Mouse (Mus musculus): ENCODE results near the gene Ubxn11. TPM values are rescaled to one million over a fixed set of nuclear protein-coding genes. Genes with fewer than 3 reads are reported as not detected.
A peak's percentile ranks its signal among the peaks of the same experiment; 100 is the strongest.

Ubxn11 gene
- total and polyA plus RNA-seq, 3 experiments: 6.0 to 38.8 (median 18.8) TPM

DNA sequence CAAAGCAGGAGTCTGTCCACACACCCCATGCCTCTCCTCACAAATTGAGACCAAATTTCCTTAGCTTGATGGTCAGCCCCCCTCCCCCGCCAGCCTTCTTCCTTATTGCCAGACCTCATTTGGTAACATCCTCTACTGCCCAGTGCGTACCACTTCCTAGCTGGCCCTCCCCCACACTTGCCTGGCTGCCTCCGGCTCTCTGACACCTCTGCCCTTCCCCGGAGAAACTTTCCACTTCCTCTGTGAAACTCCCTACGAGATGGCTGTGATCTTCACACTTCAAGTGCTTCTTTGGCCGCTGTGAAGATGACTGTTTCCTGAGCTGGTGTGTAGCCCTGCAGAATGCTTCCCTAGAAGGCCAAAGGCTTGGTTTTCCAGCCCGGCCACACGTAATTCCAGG is 3.7 kb upstream of the Ubxn11 start:
- no peaks in the 10 kb centered on the region for H3K9me3 ChIP-seq (replicated peaks; ENCODE audit: low read length)
- peak overlapping the region; percentile 81 for H3K4me2 ChIP-seq (ENCODE audit: insufficient read depth, low read depth, poor library complexity, severe bottlenecking)
- peak; percentile 94 for DNase-seq (ENCODE audit: extremely low read depth)
- H3K4me1 ChIP-seq (ENCODE audit: control insufficient read depth in 1 of 2, insufficient read depth in 2 of 2): peaks cover 11 to 38% of the 10 kb centered on the region in 2 experiments
- H3K79me2 ChIP-seq (replicated peaks; ENCODE audit: control insufficient read depth, extremely low read depth, insufficient read depth, poor library complexity, severe bottlenecking): peaks cover 16% of the 10 kb centered on the region
- H3K27ac ChIP-seq (ENCODE audit: insufficient read depth, low read depth): peak overlapping the region; percentile 100
- dilution Hi-C loops (cut with MboI; ENCODE audit: extremely low pct_ligation_motif_present, extremely low pct_unique_long_range_greater_than_20kb, low sequenced_read_pairs) (no loop called here), in situ Hi-C loops (cut with MboI; ENCODE audit: low pct_ligation_motif_present, low pct_unique_long_range_greater_than_20kb, low sequenced_read_pairs) (loop anchor here (25.0 kb wide), 1 partner anchor 511 kb away; the partner anchor contains the start of gene Gpn2)
- H3K36me3 ChIP-seq (replicated peaks in 1 of 2; ENCODE audit: control insufficient read depth in 1 of 2, insufficient read depth in 1 of 2, low read length in 1 of 2): peaks cover 6 to 7% of the 10 kb centered on the region in 2 experiments
- H3K9ac ChIP-seq (ENCODE audit: insufficient read depth, low read depth): peak overlapping the region; percentile 97
- H3K4me3 ChIP-seq (replicated peaks in 1 of 3; ENCODE audit: low read depth in 2 of 3, low read length in 2 of 3, poor library complexity in 1 of 3): peak overlapping the region; percentile 33 to 64 (median 57)
- TF ChIP-seq NRF1 (IDR thresholded peaks at IDR 0.05; ENCODE audit: low read depth, low read length): peak; percentile 57; the same call in 1 of the 2 replicates
- TF ChIP-seq CHD2 (IDR thresholded peaks at IDR 0.05; ENCODE audit: low read length): peak; percentile 98
- TF ChIP-seq ZKSCAN1 (IDR thresholded peaks at IDR 0.05; ENCODE audit: borderline replicate concordance, low read depth, low read length): no peak
- peak; percentile 95 for TF ChIP-seq RCOR1 (conservative IDR thresholded peaks at IDR 0.05; ENCODE audit: low read depth, low read length)
- TF ChIP-seq IRF4 (IDR thresholded peaks at IDR 0.05; ENCODE audit: low read depth, low read length): peak; percentile 94
- no peak for TF ChIP-seq GABPA (IDR thresholded peaks at IDR 0.05; ENCODE audit: insufficient replicate concordance, low read depth, low read length)
- peak; percentile 62; the same call in 1 of the 2 replicates for TF ChIP-seq KAT2A (IDR thresholded peaks at IDR 0.05; ENCODE audit: insufficient replicate concordance, low read length)
- TF ChIP-seq RAD21 (IDR thresholded peaks at IDR 0.05; ENCODE audit: low read depth, low read length): no peak; the same call in 1 of the 2 replicates
- TF ChIP-seq SIN3A (IDR thresholded peaks at IDR 0.05; ENCODE audit: low read length): peak; percentile 90
- TF ChIP-seq JUND (conservative IDR thresholded peaks at IDR 0.05; ENCODE audit: low read depth, low read length): peak; percentile 31; the same call in 1 of the 2 replicates
- peak; percentile 68 for TF ChIP-seq NELFE (IDR thresholded peaks at IDR 0.05; ENCODE audit: low read depth, low read length)
- 0 out of 2 replicates have a peak, but pooled peaks have one; percentile 66 for TF ChIP-seq MYC (IDR thresholded peaks at IDR 0.05; ENCODE audit: low read depth, low read length)
- TF ChIP-seq SMC3 (IDR thresholded peaks at IDR 0.05; ENCODE audit: low read depth, low read length): peak; percentile 31
- TF ChIP-seq POLR2AphosphoS2 (IDR thresholded peaks at IDR 0.05; ENCODE audit: low read depth, low read length): peak; percentile 69; the same call in 1 of the 2 replicates
- TF ChIP-seq ZNF384 (IDR thresholded peaks at IDR 0.05; ENCODE audit: low read depth, low read length): no peak
- 0 out of 2 replicates have a peak, but pooled peaks have one; percentile 33 for TF ChIP-seq JUN (IDR thresholded peaks at IDR 0.05; ENCODE audit: insufficient read depth, low read depth, low read length)
- TF ChIP-seq MEF2A (IDR thresholded peaks at IDR 0.05; ENCODE audit: borderline replicate concordance, low read depth, low read length): peak; percentile 90
- TF ChIP-seq USF1 (IDR thresholded peaks at IDR 0.05; ENCODE audit: low read depth, low read length): no peak
- no peak for TF ChIP-seq PAX5 (IDR thresholded peaks at IDR 0.05; ENCODE audit: low read length)
- TF ChIP-seq CTCF (conservative IDR thresholded peaks at IDR 0.05 in 1 of 2, IDR thresholded peaks at IDR 0.05 in 1 of 2; ENCODE audit: low read depth in 2 of 2, low read length in 2 of 2): no peak
- peak; percentile 98 for TF ChIP-seq TCF12 (IDR thresholded peaks at IDR 0.05; ENCODE audit: low read depth, low read length)
- TF ChIP-seq HCFC1 (IDR thresholded peaks at IDR 0.05; ENCODE audit: low read depth, low read length): peak; percentile 69
- TF ChIP-seq BHLHE40 (IDR thresholded peaks at IDR 0.05; ENCODE audit: low read depth, low read length): peak; percentile 79
- peak; percentile 69 for TF ChIP-seq MAX (IDR thresholded peaks at IDR 0.05; ENCODE audit: low read length)
- TF ChIP-seq POLR2A (IDR thresholded peaks at IDR 0.05; ENCODE audit: low read depth, low read length): peak; percentile 69
- peak; percentile 27 for TF ChIP-seq ZMIZ1 (IDR thresholded peaks at IDR 0.05; ENCODE audit: low read depth, low read length)
- TF ChIP-seq ETS1 (conservative IDR thresholded peaks at IDR 0.05; ENCODE audit: low read depth, low read length): peak; percentile 86
- peak; percentile 91 for TF ChIP-seq EP300 (IDR thresholded peaks at IDR 0.05; ENCODE audit: low read length)
- no peak for TF ChIP-seq USF2 (conservative IDR thresholded peaks at IDR 0.05; ENCODE audit: low read depth, low read length)
- TF ChIP-seq ZC3H11A (IDR thresholded peaks at IDR 0.05; ENCODE audit: low read depth, low read length): no peak
- TF ChIP-seq E2F4 (IDR thresholded peaks at IDR 0.05; ENCODE audit: insufficient replicate concordance, low read depth, low read length): no peak
- TF ChIP-seq ELF1 (IDR thresholded peaks at IDR 0.05; ENCODE audit: low read depth, low read length): peak; percentile 92
- no peak; the same call in 1 of the 2 replicates for TF ChIP-seq CHD1 (IDR thresholded peaks at IDR 0.05; ENCODE audit: low read depth, low read length)
- TF ChIP-seq TBP (conservative IDR thresholded peaks at IDR 0.05; ENCODE audit: low read depth, low read length): peak; percentile 73; the same call in 1 of the 2 replicates
- no peak; the same call in 1 of the 2 replicates for TF ChIP-seq UBTF (IDR thresholded peaks at IDR 0.05; ENCODE audit: low read depth, low read length)
- peak; percentile 60; the same call in 1 of the 2 replicates for TF ChIP-seq MXI1 (IDR thresholded peaks at IDR 0.05; ENCODE audit: low read depth, low read length)
- TF ChIP-seq MAZ (IDR thresholded peaks at IDR 0.05; ENCODE audit: low read depth, low read length): peak; percentile 89
- TF ChIP-seq MAFK (IDR thresholded peaks at IDR 0.05; ENCODE audit: insufficient replicate concordance, low read length): no peak
- no peaks in the 10 kb centered on the region for H3K27me3 ChIP-seq (replicated peaks)

Measured in CH12.LX (cell line).